Mouse (Mus musculus): ENCODE results near the gene Parp6. TPM values are rescaled to one million over a fixed set of nuclear protein-coding genes. Genes with fewer than 3 reads are reported as not detected.

Parp6 gene
- polyA plus RNA-seq, 2 experiments = 20.3 to 57.0 TPM

GRCm38 (mm10) chr9:59660421-59660820, 43.3 kb downstream of the Parp6 start:
- 58% methylated on average over 10 of the region's 10 CpGs for WGBS
- Histone ChIP-seq H3K27me3 (ENCODE audit: control insufficient read depth, insufficient read depth, low read length) (no peaks in the 10 kb centered on the region), H3K27ac (replicated peaks; ENCODE audit: low read depth, low read length) (peak overlapping the region; percentile 43; the same call in 1 of the 2 replicates), H3K9me3 (ENCODE audit: control insufficient read depth, low read length) (no peaks in the 10 kb centered on the region), H3K36me3 (ENCODE audit: control insufficient read depth, insufficient read depth, low read length) (peaks cover 48% of the 10 kb centered on the region), H3K4me1 (ENCODE audit: control insufficient read depth, insufficient read depth, low read length) (peaks cover 35% of the 10 kb centered on the region), H3K4me2 (replicated peaks; ENCODE audit: low read depth, low read length, severe bottlenecking) (peak overlapping the region; percentile 84), H3K4me3 (replicated peaks; ENCODE audit: low read length) (no peak overlapping the region), H3K9ac (ENCODE audit: low read depth, low read length, severe bottlenecking) (no peak overlapping the region)
- ATAC-seq (ENCODE audit: low FRiP score, low read depth) = no peak
- no peak for TF ChIP-seq POLR2A (IDR thresholded peaks at IDR 0.05; ENCODE audit: borderline replicate concordance, extremely low read depth, insufficient read depth, insufficient read length)
- no peak for DNase-seq (ENCODE audit: low spot score)

DNA sequence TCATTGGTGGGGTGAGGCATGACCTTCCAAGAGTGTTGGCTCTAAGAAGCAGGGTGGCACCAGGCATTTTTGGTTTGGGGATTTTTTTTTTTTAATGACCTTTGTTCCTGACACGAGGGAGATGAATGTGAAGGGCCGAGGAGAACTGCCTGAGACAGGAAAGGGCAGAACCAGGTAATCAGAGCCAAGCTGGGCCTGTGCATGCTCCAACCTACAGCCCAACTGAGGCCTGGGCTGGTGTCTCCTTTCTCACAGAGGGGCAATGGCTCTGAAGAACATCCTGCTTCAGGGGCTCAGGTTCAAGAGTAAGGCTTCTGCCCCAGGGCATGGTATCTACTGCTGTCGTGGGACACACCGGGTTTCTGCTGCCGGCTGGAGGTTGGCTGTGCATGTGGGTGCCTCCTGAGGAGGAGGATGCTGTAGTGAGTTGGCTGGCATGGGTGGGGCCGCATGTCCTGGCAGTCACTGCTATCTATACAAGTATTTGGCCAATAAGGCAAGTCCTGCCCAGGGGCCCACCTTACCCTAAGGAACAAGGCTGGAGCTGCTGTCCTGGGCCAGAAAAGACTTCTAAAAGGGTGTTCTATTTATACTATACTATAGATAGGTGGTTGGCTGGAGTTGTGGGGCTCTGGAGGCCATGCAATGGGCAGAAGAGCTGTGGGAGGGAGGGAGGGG, 44.4 kb downstream of the Parp6 start:
- H3K4me2 ChIP-seq (replicated peaks; ENCODE audit: low read depth, low read length, severe bottlenecking) = no peak overlapping the region
- H3K36me3 ChIP-seq (ENCODE audit: control insufficient read depth, insufficient read depth, low read length) = peaks cover 58% of the 10 kb centered on the region
- H3K27ac ChIP-seq (replicated peaks; ENCODE audit: low read depth, low read length) = no peak overlapping the region
- no peak overlapping the region for H3K4me3 ChIP-seq (replicated peaks; ENCODE audit: low read length)
- WGBS = 62% methylated on average over 6 of the region's 6 CpGs
- DNase-seq (ENCODE audit: low spot score) (no peak), ATAC-seq (ENCODE audit: low FRiP score, low read depth) (no peak)
- no peaks in the 10 kb centered on the region for H3K9me3 ChIP-seq (ENCODE audit: control insufficient read depth, low read length)
- peaks cover 35% of the 10 kb centered on the region for H3K4me1 ChIP-seq (ENCODE audit: control insufficient read depth, insufficient read depth, low read length)
- no peaks in the 10 kb centered on the region for H3K27me3 ChIP-seq (ENCODE audit: control insufficient read depth, insufficient read depth, low read length)
- H3K9ac ChIP-seq (ENCODE audit: low read depth, low read length, severe bottlenecking) = no peak overlapping the region
- TF ChIP-seq POLR2A (IDR thresholded peaks at IDR 0.05; ENCODE audit: borderline replicate concordance, extremely low read depth, insufficient read depth, insufficient read length) = no peak

DNA sequence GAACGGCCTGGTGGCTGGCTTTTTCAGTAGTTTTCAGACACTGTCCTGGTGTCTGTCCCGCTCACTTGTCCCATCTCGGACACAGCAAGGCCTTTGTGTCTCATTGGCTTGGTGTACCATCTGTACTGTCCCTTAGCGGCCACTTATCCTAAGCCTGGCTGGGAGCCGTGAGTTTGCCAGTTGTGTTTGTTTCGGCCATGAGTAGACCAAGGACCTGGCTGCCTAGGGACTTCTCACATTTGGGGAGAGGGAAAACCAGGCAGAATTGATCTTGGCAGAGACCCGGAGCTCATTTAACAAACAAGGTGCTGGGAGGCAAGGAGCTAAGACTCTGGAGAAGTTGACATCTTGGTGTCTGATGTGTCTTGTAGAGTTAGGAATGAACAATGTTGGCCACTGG, 46.1 kb downstream of the Parp6 start:
- H3K36me3 ChIP-seq (ENCODE audit: control insufficient read depth, insufficient read depth, low read length) = peaks cover 76% of the 10 kb centered on the region
- no peak overlapping the region for H3K9ac ChIP-seq (ENCODE audit: low read depth, low read length, severe bottlenecking)
- no peaks in the 10 kb centered on the region for H3K9me3 ChIP-seq (ENCODE audit: control insufficient read depth, low read length)
- H3K27me3 ChIP-seq (ENCODE audit: control insufficient read depth, insufficient read depth, low read length) = no peaks in the 10 kb centered on the region
- ATAC-seq (ENCODE audit: low FRiP score, low read depth) (no peak), DNase-seq (ENCODE audit: low spot score) (no peak)
- H3K4me2 ChIP-seq (replicated peaks; ENCODE audit: low read depth, low read length, severe bottlenecking) = no peak overlapping the region
- WGBS = 81% methylated on average over 7 of the region's 7 CpGs
- no peak overlapping the region for H3K4me3 ChIP-seq (replicated peaks; ENCODE audit: low read length)
- TF ChIP-seq POLR2A (IDR thresholded peaks at IDR 0.05; ENCODE audit: borderline replicate concordance, extremely low read depth, insufficient read depth, insufficient read length) = no peak
- H3K27ac ChIP-seq (replicated peaks; ENCODE audit: low read depth, low read length) = no peak overlapping the region
- H3K4me1 ChIP-seq (ENCODE audit: control insufficient read depth, insufficient read depth, low read length) = peaks cover 30% of the 10 kb centered on the region

DNA sequence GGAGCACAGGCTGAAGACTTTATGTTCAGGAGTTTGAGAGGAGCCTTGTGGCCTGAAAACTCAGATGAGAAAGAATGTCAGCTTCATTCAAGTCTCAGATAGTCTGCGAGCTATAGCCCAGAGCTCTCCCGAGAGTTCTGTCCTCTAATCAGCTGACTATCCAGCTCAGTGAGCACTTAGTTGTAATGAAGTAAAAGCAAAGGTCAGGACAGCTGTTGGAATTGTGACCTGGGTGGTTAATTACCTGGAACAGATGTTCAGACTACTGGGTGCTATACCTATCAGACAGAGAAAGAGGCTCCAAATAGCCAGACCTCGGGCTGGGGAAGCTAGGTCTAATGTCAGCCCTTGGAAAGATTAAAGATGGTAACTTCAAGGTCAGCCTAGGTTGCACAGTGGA, 46.9 kb downstream of the Parp6 start:
- ATAC-seq (ENCODE audit: low FRiP score, low read depth) (no peak), DNase-seq (ENCODE audit: low spot score) (no peak)
- no peak overlapping the region for H3K4me3 ChIP-seq (replicated peaks; ENCODE audit: low read length)
- no peak for TF ChIP-seq POLR2A (IDR thresholded peaks at IDR 0.05; ENCODE audit: borderline replicate concordance, extremely low read depth, insufficient read depth, insufficient read length)
- no peaks in the 10 kb centered on the region for H3K27me3 ChIP-seq (ENCODE audit: control insufficient read depth, insufficient read depth, low read length)
- peaks cover 83% of the 10 kb centered on the region for H3K36me3 ChIP-seq (ENCODE audit: control insufficient read depth, insufficient read depth, low read length)
- no peak overlapping the region for H3K4me2 ChIP-seq (replicated peaks; ENCODE audit: low read depth, low read length, severe bottlenecking)
- peaks cover 24% of the 10 kb centered on the region for H3K4me1 ChIP-seq (ENCODE audit: control insufficient read depth, insufficient read depth, low read length)
- no peaks in the 10 kb centered on the region for H3K9me3 ChIP-seq (ENCODE audit: control insufficient read depth, low read length)
- H3K27ac ChIP-seq (replicated peaks; ENCODE audit: low read depth, low read length) = no peak overlapping the region
- 56% methylated on average over 3 of the region's 3 CpGs for WGBS
- no peak overlapping the region for H3K9ac ChIP-seq (ENCODE audit: low read depth, low read length, severe bottlenecking)

DNA sequence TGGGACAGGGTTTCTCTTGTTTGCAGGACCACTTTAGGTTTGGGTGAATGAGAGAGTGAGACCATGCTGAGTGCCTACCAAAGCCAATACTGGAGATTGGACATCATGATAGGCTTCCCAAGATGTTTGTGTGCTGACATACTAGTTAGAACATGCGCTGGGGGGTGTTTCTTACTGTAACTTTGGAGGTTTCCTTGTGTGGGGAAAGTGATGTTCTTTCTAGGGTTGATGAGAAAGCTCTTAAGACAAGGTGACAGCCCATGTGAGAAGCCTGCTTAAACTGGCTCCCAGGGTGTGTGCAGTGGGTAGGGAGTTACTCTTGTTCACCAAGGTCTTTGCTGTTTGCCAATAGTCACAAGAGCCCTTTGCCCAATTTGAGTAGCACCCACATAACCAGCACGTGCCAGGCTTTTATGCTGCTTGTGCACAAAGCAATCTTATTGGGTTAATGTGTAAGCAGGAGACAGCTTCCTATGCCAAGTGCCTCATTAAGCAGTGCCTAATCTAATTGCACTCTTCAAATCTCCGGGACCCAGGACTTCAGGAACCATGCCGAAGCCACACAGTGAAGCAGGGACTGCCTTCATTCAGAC, 47.7 kb downstream of the Parp6 start:
- Histone ChIP-seq H3K27me3 (ENCODE audit: control insufficient read depth, insufficient read depth, low read length) (no peaks in the 10 kb centered on the region), H3K4me2 (replicated peaks; ENCODE audit: low read depth, low read length, severe bottlenecking) (no peak overlapping the region), H3K4me3 (replicated peaks; ENCODE audit: low read length) (no peak overlapping the region), H3K27ac (replicated peaks; ENCODE audit: low read depth, low read length) (no peak overlapping the region), H3K9ac (ENCODE audit: low read depth, low read length, severe bottlenecking) (no peak overlapping the region), H3K9me3 (ENCODE audit: control insufficient read depth, low read length) (no peaks in the 10 kb centered on the region), H3K36me3 (ENCODE audit: control insufficient read depth, insufficient read depth, low read length) (peaks cover 90% of the 10 kb centered on the region), H3K4me1 (ENCODE audit: control insufficient read depth, insufficient read depth, low read length) (peaks cover 19% of the 10 kb centered on the region)
- 85% methylated on average over 4 of the region's 4 CpGs for WGBS
- DNase-seq (ENCODE audit: low spot score) (no peak), ATAC-seq (ENCODE audit: low FRiP score, low read depth) (no peak)
- TF ChIP-seq POLR2A (IDR thresholded peaks at IDR 0.05; ENCODE audit: borderline replicate concordance, extremely low read depth, insufficient read depth, insufficient read length) = no peak

Measured in limb, embryonic 14.5 days (tissue).